Mouse (Mus musculus): Measurements from ENCODE around the gene Cbx5.

The Cbx5 gene

DNA sequence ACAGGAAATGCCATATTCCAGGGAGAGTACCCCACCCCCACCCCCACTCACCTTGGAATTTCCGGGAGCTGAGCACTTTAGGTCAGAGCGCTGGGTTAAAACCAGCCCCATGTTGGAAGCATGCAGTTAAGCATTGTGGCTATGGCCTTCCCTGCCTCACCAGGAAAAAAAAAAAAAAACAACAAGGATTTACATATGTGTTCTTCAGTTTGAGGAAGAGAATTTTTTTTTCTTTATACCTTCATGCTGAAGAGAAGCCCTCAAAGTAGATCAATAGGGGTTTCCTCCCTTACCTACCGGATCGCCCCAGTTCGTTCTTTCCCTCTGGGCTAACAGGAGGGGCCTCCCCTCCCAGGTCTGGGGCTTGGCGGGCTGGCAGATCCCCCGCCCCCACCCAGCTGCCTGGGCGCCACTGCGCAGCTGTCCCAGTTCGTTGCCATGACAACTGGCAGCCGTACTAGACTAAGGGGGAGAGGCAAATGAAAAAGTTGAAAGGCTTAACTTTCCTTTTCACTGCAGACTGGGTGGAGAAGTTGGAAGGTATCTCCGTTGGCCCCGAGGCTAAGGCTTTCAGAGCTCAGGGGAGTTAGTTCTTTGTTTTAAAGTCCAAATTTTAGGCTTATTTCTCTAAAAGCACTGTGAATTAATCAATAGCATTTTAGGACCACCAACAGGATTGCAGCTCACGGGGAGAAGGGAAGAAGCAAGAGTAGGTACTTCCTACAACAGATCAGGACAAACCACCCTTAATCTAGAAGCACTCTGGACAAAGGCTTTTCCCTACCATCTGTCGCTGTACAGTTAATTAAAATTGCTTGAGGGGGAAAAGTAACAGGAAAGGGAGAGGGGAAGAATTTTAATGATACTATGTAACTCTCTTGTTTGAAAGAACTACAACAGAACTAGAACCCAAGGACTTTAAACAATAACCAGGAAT lies 24.4 kb downstream of the Cbx5 start:
- DNase-seq = peak; percentile 32 to 42

DNA sequence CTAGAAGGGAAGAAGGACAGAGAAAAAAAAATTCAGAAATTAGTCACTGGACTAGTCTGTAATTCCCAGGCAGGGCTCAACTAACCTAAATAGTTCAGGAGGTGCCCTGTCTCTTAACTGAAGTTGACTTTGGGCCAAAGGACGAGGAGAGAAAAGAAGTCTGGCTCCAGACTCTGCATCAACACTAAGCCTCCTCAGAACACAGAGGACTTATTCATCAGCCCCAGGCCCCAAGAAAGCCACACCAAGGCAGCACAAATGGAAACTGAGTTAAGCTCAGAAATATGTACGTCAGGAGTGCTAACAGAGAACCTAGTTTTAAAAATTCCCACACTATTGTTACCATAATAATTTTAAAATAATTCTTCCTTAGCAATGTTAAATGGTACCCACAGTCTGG lies 25.5 kb downstream of the Cbx5 start:
- no peak for DNase-seq

DNA sequence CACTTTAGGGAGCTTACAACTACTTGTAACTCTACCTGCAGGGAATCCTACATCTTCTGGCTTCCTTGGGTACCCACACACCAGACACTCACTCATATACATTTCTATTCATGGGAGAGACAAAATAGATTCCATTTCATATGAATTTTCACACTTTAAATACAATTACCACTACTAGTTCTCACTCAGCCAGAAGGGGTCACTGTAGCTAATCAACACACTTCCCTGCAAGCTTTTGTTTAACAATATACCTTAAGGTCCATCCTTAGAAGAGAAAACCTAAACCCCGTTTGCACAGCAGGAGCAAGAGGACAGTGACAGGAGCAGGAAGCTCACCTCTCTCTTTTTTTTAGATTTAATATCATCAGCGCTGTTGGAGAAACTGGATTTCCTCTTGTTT lies 34.5 kb downstream of the Cbx5 start:
- DNase-seq = no peak

DNA sequence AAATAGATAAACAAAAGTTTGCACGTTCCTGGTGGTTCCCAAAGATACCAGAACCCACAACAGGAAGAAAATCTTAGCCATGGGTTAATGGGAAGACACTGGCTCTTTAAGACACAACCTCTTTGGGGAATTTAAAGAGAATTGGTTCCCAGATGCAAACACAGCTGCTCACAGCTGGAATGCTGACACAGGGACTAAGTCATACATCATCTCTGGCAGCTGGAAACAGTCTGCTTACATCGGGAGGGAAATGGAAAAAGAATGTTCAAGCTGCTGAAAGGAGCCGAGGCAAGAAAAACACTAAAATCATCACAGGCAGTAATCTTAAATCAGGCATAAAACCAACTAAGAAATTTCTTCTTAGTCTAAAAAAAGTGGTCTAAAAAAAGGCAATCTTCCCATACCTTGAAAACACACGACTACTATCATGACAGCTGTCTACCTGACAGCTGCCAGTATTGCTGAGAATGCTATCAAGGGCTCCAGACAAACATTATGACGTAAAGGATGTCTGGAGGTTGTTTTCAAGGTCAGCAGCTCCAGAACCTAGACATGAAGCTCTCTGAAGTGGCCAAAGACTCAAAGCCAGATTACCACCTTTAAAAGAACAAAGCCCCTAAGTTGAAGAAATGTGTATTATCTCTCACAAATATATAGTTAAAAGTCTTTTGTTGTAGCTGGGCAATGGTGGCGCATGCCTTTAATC lies 37.4 kb downstream of the Cbx5 start:
- no peak for DNase-seq

DNA sequence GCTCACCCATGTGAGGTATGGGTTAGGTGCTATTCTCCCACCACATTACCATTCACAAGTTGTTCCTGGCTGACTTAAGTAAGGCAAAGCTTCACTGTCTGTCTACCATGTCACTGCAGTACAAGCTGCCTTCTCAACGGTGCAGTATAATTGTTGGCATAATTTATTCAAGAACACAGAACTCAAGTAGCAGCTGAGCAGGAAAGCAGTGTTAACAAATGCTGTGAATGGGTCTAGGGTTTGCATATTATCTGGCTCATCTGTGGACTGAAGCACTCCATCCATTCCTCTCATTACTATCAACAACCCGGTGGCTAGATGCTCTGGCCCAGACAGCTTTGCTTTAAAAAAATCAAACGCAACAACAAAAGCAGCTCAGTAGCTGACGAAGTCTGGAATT lies 41.8 kb downstream of the Cbx5 start:
- DNase-seq = no peak

DNA sequence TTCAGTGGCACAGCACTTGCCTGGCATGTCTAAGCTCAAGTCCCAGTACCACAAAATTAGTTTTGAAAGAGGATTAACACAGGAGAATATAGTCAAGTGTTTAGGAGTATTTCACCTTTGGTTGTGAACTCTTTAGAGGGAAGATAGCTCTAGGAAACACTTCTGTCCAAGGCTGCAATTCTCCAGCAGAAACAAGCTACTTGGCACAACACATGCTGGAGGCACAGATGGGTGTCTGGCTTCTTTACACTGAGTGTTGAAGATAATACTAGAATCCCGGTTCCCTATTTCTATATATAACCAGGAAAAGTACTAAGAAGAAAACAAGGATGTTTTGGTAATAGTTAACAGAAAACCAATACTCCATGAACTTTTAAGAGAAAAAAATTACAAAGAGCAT lies 42.8 kb downstream of the Cbx5 start:
- no peak for DNase-seq

DNA sequence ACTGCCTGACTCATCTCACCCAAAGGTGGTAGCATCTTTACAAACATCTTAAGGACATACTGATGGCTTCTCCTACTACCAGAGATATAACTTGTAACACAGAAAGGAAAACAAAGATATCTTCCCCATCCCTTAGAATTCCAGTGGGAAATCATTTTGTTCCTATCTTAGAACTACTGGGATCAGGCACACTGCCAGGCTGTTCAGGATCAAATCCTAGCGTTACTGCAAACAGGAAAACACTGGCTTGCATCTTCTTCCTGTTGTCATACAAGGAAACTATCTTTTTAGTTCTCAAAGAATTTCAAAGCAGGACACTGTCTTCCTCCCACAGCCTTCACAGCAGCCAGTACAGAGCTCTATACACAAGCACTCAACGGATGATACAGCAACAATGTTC lies 46.0 kb downstream of the Cbx5 start:
- no peak for DNase-seq

DNA sequence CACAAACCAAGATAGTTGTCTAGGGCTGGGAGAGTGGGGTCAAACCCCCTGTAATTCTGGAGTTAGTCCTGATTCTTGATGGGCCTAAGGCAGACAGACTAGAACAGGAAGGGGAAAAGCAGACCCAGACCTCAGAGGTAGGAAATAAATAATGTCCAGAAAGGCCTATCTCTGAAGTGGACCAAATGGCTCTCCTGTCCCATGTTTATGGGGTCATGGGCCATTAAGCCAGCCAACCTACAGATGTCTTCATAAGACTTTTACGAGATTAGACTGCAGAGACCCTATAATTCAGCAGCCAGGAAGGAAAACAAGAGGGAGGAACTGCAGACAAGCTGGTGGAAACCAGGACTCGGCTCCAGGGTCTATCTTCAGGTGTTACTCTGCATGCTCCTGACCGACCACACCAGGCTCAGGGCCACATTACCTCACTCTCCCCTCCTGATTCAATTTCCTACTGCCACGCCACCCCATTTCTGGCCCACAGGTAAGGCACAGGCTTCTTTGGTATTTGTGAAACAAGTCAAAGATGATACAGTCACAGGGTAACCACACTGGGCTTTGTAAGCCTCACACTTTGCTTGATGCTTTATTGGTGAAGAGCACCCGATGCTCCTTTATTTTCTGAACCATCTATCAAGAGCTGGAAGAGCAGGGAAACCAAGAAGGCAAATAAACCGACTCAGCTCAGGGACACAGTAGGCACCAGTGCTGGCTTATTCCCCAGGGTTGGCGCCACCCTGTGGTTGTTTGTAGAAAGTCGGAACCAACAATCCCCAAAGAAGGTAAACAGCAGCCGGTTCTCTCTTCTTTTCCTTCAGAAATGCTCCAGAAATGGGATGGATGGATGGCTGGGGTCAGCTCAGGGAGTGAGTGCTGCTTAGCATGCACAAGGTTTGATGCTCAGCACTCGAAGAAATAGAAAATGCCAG lies 48.8 kb downstream of the Cbx5 start:
- peak; percentile 58 to 60 for DNase-seq

DNA sequence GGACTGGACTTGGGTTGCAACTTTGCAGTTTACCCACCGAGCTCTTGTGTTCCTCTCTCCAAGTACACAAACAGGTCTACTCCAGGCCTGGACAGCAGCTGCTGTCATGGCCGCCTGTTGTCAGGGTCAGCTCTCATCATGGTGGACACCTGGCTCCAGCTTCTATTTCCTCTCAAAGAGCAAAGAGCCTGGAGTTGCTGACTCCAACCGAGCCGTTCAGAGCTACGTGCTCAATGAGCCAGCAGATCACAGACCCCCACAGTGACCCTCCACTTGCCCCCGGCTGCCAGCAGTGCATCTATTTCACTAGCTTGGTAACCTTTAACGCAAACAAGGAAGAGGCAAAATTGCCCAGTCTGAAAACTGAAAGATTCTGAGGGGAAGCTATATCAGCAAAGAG lies 49.5 kb downstream of the Cbx5 start:
- DNase-seq = no peak

DNA sequence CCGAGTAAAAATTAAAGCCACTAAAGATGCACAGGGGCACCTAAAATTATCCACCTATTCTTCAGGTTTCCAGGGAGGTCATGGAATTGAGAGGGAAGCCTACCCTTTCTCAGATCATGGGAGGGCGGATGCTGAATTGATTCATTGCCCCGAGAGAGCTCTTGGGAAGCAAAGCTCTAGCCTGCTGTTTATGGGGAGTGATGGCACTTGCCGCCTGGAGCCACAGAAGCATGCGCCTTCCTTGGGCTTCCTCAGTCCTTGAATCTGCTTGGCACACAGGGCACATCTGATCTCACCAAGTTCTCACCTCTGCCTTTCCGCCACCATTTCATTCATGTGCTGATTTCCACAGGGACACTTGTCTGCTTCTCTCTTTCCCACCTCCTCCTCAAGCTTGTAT lies 51.8 kb downstream of the Cbx5 start:
- no peak for DNase-seq

DNA sequence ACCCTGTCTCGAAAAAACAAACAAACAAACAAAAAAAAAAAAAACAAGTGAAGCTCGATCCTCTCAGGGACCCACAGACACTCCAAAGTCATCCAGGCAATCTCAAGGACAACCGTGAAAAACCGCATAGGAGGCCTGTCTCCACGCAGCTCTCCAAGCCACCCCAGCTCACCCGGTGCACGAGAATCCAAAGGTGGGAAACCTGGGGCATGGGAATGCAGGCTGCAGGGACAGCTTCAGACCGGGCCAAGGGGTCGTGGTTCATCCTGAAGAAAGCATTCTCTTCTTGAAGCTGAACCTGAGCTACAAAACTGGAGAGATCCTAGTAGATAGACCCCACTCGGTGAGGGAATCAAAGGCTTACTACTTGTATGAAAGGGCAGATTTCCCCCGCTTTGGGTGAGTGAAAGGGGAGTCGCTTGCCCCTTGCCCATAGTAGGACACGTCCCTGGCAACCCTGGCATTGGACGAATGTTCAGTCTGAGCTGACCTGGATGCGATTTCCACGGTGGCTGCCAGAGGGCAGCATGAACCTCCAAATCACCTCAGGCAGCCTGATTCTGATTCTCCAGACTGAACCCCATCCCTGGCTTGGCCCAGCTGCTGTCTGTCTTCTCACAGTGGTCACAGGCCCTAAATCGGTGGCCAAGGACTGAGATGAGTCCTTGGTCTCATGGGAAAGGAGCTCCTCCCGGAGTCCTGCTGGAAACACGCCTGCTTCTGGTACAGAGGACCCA lies 54.0 kb downstream of the Cbx5 start:
- peak; percentile 58 to 60 for DNase-seq

DNA sequence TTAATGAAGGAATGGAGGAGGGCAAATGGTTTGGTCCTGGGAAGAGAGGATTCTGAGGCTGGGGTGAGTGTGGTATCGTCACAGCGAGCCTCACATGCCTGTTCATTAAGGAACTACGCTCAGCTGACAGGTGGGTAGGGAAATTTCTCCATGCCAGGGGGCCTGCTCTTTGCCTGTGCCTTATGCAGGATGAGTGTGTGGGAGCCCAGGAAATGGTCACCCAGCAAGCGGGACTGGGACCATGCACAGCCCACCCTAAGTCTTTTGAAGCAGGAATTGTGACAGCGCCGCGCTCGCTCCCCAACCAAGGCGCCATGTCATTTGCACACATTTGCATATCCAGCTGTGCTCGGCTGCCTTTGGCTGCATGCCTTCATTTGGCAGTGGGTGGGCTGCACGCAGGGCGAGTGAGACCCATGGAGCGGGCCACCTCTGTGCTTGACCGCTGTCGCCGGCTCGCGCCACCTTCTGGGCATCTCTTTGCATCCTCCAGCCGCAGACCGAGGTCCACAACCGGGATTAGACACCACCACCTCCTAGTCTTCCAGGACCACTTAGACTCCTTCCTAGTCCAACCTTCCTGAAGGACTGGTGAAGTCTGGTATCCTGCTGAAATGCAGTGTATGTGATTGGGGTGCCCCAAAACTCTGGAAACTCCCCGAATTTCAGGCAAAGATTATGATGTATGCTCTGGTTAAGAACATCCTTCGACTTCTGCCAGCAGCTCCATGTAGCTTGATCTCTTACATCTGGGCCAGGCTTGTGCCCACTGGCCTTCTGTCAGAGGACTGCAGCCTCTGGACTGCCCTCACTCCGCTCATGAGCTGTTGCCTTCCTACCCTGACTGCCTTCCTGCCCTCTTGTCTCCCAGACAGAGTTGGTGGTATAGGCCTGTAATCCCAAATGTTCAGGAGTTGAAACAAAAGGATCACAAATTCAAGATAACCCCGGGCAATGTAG lies 55.7 kb downstream of the Cbx5 start:
- DNase-seq = peak in 1 of 2 experiments; percentile 21

DNA sequence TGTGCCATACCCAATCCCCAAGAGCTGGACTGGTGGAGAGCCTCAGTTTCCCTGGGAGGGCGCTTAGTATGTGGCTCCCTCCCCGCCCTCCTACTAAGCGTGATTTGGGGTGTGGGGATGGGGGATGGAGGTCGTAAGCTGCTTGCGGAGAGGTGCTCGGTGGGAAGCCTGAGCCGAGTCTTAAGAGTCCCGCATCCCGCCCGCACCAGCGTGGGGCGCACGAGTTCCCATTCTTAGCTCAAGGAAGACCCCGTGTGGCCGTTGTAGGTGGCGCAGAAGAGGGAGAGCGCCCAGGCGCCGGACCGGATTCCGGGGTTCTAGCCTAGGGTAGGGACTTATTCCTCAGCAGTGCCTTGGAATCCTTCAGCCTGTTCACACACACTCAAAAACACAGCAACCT lies 56.5 kb downstream of the Cbx5 start:
- peak; percentile 39 to 47 for DNase-seq

DNA sequence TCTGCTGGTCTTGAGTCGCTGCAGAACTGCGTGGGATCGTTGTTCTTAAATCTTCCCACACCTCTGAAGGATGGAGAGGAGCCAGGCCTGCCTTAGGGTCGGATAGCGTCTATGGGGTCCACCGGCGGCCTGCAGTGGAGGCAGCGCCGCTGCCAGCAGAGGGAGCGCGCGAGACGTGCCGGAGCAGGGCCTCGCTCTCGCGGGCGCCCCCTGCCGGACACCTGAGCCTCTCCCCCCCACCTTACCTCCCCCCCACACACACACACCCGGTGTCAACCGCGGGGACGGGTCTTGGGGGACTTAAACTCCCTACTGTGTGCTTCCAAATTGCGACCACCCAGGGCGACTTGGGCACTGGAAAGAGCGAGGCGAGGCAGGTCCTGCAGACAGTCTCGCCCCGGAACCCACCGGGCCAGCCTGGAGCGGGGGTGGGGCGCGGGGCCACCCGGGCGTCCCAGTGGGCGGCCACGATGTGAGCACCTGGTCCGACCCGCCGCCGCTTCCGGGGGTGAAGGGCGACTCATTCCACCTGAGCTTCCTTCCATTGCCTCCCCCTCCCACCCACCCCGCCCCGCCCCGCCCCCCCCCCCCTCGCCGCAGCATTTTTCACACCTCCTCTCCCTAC lies 57.3 kb downstream of the Cbx5 start:
- peak; percentile 62 to 85 for DNase-seq

DNA sequence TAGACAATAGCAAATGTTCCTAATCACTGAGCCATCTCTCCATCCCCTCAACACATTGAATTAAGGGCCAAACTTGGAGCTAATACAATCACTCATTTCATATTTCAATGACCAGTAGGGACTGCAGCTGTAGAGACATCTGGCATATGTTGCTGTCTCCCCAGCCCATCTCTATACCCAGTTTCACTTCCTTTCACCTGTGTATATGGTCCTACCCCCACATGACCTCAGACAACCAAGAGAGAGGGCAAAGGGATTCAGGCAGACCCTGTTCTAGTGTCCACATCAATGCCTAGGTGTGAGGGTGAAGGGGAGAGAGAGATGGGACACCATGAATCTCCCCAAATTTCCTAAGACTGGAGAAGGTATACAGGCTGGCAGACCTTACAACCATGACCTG lies 59.2 kb downstream of the Cbx5 start:
- DNase-seq = no peak

DNA sequence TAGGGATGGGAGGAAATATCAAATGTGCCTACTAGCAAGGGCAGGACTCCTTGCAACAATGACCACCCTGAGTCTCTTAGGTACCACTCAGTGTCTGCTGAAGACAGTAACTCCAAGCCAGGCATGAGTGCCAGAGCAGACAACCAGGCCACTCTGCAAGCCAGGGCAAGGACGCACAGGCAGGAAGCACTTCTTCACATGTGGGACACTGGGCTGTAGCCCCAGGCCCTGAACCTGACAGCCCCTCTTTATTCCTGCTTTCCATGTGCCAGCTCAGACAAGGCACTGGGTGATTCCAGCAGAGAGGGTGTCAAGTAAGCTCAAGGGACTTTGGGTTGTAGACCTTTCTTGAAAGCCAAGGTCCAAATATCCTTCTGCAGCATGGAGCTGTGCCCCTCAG lies 60.8 kb downstream of the Cbx5 start:
- DNase-seq = no peak

DNA sequence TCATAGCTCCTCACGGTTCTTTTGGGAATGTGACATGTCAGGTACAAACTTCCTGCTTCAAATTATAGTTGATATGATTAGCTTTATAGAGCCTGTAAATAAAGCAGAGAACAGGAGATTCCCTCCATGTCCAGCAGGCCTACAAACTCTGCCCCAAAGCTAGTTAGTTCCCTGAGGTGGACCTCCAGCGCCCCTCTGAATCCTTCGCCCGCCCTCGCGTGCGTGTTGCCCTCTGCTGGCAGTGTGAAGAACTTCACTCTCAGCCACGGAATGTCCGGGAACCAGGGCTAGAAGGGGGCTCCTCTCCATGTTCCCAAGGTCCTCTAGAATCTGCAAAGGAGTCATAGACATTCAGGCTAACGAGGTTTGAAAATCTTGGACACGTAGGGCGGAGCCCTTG lies 61.5 kb downstream of the Cbx5 start:
- no peak for DNase-seq

DNA sequence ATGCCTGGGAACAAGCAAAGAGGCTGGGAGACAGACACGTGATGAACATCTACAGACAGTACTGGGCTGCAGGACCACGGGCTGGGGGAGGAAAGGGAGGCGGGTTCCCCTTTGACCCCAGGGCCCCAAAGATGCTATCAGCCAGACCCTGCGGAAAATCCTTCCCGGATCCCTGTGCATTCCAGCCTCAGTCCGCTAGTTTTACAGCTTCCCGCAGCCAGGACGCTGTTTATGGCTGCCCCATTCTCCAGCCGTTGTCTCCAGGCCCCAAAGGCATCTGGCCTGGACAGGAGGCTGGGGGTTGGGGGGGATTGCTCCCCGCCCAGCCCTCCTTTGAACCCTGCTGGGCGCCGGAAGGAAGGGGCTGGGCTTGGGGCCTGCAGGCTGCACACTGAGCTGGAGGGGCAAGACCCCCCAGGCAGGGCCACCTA lies 62.0 kb downstream of the Cbx5 start:
- no peak for DNase-seq

DNA sequence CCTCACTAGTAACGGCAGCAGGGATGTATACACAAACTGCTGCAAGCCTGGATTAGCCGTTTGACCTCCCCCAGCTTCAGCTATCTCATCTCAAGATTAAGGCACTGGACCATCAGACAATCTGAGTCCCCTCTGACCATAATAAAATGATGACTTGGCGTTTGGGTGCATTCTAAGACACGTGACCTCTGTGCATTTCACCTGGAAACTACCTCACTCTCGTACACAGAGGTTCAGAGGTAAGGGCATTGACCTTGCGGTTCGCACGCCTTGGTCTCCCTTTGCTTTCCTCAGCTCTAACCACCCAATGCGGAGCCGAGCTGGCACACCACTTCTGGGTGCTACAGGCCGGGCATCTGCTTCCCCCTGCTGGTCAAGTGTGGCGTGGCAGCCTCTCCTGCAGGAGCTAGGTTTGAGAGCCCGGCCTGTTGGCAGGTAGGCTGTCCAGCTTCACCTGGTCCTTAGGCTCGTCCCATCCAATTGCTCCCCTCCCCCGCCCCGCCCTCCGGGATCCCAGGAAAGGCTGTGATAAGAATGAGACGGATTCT lies 62.7 kb downstream of the Cbx5 start:
- DNase-seq = peak; percentile 94 to 96

DNA sequence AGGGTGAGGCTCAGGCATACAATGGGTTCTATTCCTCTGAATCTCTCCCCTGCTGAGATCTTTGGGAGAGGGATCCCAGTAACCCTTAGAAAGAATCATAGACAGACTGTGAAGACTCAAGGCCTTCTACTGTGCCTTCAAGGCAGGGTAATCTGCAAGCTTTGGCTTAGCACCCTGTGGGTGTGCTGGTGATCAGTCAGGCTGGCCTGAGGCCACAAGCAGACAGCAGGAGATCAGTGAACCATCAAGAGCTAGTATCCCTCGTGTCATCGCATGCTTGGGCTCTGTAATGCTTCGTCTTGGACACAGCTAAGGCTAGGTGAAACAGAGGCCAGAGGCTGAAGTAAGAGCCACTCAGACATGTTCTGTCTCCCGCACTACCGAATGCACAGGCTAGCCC lies 66.4 kb downstream of the Cbx5 start:
- no peak for DNase-seq
